Comparison of ENCODE assay signal across 8 mouse cellular contexts in genomic region chr6:113691084-113691462, GRCm38 (mm10). TPM values are rescaled to one million over a fixed set of nuclear protein-coding genes. Genes with fewer than 3 reads are reported as not detected.
DNase-seq lines count a peak whose midpoint lies in the region; ATAC-seq and TF ChIP-seq lines count a peak whose summit lies in the region.

No protein-coding gene starts in this region.

- H3K36me3 ChIP-seq in hindbrain, embryonic 11.5 days (ENCODE audit: control insufficient read depth, insufficient read depth, low read length): no peaks in the 10 kb centered on the region
- H3K36me3 ChIP-seq in hindbrain, postnatal 0 days (ENCODE audit: insufficient read depth, low read length): no peaks in the 10 kb centered on the region
- peaks cover 0 to 55% of the 10 kb centered on the region in 2 experiments; a peak in 2 of 4 replicates for H3K36me3 ChIP-seq in MEL (ENCODE audit: control insufficient read depth in 1 of 2, insufficient read depth in 2 of 2, low read length in 2 of 2)
- no peaks in the 10 kb centered on the region for H3K36me3 ChIP-seq in hindbrain, embryonic 12.5 days
- no peaks in the 10 kb centered on the region for H3K36me3 ChIP-seq in midbrain, embryonic 13.5 days

- no peak overlapping the region for H3K9ac ChIP-seq in hindbrain, embryonic 11.5 days (ENCODE audit: low read depth, low read length)
- no peak overlapping the region for H3K9ac ChIP-seq in hindbrain, postnatal 0 days (replicated peaks; ENCODE audit: low read length)
- H3K9ac ChIP-seq in MEL (ENCODE audit: control insufficient read depth, low read depth, low read length, poor library complexity, severe bottlenecking): peak overlapping the region; percentile 67
- peak overlapping the region; percentile 33; the same call in 1 of the 2 replicates for H3K9ac ChIP-seq in hindbrain, embryonic 12.5 days
- H3K9ac ChIP-seq in midbrain, embryonic 13.5 days (replicated peaks): peak overlapping the region; percentile 48

- TF ChIP-seq EP300 in MEL (IDR thresholded peaks at IDR 0.05; ENCODE audit: low read depth in 1 of 2, low read length in 2 of 2): no peak

- H3K79me2 ChIP-seq in MEL (ENCODE audit: control insufficient read depth, insufficient read depth, low read length, poor library complexity): peaks cover 7% of the 10 kb centered on the region

- TF ChIP-seq RAD21 in MEL (IDR thresholded peaks at IDR 0.05; ENCODE audit: low read depth, low read length): no peak

- H3K9me3 ChIP-seq in hindbrain, embryonic 11.5 days (ENCODE audit: control insufficient read depth, low read length): no peaks in the 10 kb centered on the region
- no peaks in the 10 kb centered on the region for H3K9me3 ChIP-seq in hindbrain, postnatal 0 days (ENCODE audit: low read length)
- H3K9me3 ChIP-seq in MEL (replicated peaks; ENCODE audit: insufficient read depth, low read length): no peaks in the 10 kb centered on the region
- H3K9me3 ChIP-seq in hindbrain, embryonic 12.5 days (replicated peaks): no peaks in the 10 kb centered on the region
- no peaks in the 10 kb centered on the region for H3K9me3 ChIP-seq in midbrain, embryonic 13.5 days

- no peak for TF ChIP-seq POLR2A in MEL (IDR thresholded peaks at IDR 0.05; ENCODE audit: control insufficient read depth in 1 of 2, insufficient read depth in 1 of 2, low read depth in 1 of 2, low read length in 2 of 2, poor library complexity in 1 of 2)

- peak overlapping the region; percentile 70; the same call in 1 of the 2 replicates for H3K27ac ChIP-seq in hindbrain, embryonic 11.5 days (ENCODE audit: low read depth, low read length)
- no peak overlapping the region for H3K27ac ChIP-seq in hindbrain, postnatal 0 days
- peak overlapping the region; percentile 83 for H3K27ac ChIP-seq in MEL (ENCODE audit: control insufficient read depth, low read depth, low read length)
- peak overlapping the region; percentile 75 for H3K27ac ChIP-seq in hindbrain, embryonic 12.5 days
- peak overlapping the region; percentile 26; the same call in 1 of the 2 replicates for H3K27ac ChIP-seq in midbrain, embryonic 13.5 days

- intact Hi-C loops in left cerebral cortex, postnatal 14 days (cut with DNase I): no loop called here

- no peak for ATAC-seq in hindbrain, embryonic 11.5 days (ENCODE audit: low FRiP score)
- ATAC-seq in hindbrain, postnatal 0 days: no peak
- no peak for ATAC-seq in hindbrain, embryonic 12.5 days (ENCODE audit: low FRiP score)
- ATAC-seq in midbrain, embryonic 13.5 days: no peak

- H3K4me1 ChIP-seq in hindbrain, embryonic 11.5 days (replicated peaks; ENCODE audit: control insufficient read depth, insufficient read depth, low read length): peaks cover 7% of the 10 kb centered on the region
- no peaks in the 10 kb centered on the region for H3K4me1 ChIP-seq in hindbrain, postnatal 0 days (ENCODE audit: insufficient read depth, low read length)
- peaks cover 26 to 55% of the 10 kb centered on the region in 2 experiments for H3K4me1 ChIP-seq in MEL (ENCODE audit: control insufficient read depth in 1 of 2, insufficient read depth in 2 of 2, low read length in 2 of 2)
- H3K4me1 ChIP-seq in hindbrain, embryonic 12.5 days: peaks cover 14% of the 10 kb centered on the region
- H3K4me1 ChIP-seq in midbrain, embryonic 13.5 days (replicated peaks): peaks cover 16% of the 10 kb centered on the region

- H3K4me3 ChIP-seq in hindbrain, embryonic 11.5 days (ENCODE audit: low read depth, low read length): no peak overlapping the region
- H3K4me3 ChIP-seq in hindbrain, postnatal 0 days (ENCODE audit: low read length): no peak overlapping the region
- peak overlapping the region; percentile 46 to 49 for H3K4me3 ChIP-seq in MEL (ENCODE audit: control insufficient read depth in 1 of 2, insufficient read depth in 1 of 2, low read depth in 2 of 2, low read length in 2 of 2)
- no peak overlapping the region for H3K4me3 ChIP-seq in hindbrain, embryonic 12.5 days
- H3K4me3 ChIP-seq in midbrain, embryonic 13.5 days (replicated peaks): no peak overlapping the region

- TF ChIP-seq CTCF in hindbrain, postnatal 0 days (IDR thresholded peaks at IDR 0.05; ENCODE audit: low read depth): no peak
- TF ChIP-seq CTCF in MEL (IDR thresholded peaks at IDR 0.05 in 2 of 3, conservative IDR thresholded peaks at IDR 0.05 in 1 of 3; ENCODE audit: control insufficient read depth in 1 of 3, insufficient read depth in 1 of 3, low read depth in 2 of 3, low read length in 3 of 3, poor library complexity in 1 of 3, severe bottlenecking in 1 of 3): no peak

- no peaks in the 10 kb centered on the region for H3K27me3 ChIP-seq in hindbrain, embryonic 11.5 days (ENCODE audit: control insufficient read depth, insufficient read depth, low read length)
- no peaks in the 10 kb centered on the region for H3K27me3 ChIP-seq in hindbrain, postnatal 0 days (ENCODE audit: insufficient read depth, low read length)
- no peaks in the 10 kb centered on the region for H3K27me3 ChIP-seq in MEL (ENCODE audit: control insufficient read depth in 1 of 2, insufficient read depth in 2 of 2, low read length in 2 of 2)
- H3K27me3 ChIP-seq in hindbrain, embryonic 12.5 days: no peaks in the 10 kb centered on the region
- H3K27me3 ChIP-seq in midbrain, embryonic 13.5 days: no peaks in the 10 kb centered on the region

- DNase-seq in hindbrain, embryonic 11.5 days (ENCODE audit: low spot score): no peak
- DNase-seq in hindbrain, postnatal 0 days (ENCODE audit: low spot score): no peak
- peak; percentile 63 for DNase-seq in MEL (ENCODE audit: low read depth, low spot score)
- DNase-seq in layer of hippocampus, adult 9-11 months: no peak
- no peak for DNase-seq in left cerebral cortex, postnatal 14 days (ENCODE audit: low spot score in 2 of 2)
- no peak for DNase-seq in thymus, postnatal 4 days

- 90% methylated on average over 4 of the region's 4 CpGs for WGBS in hindbrain, embryonic 11.5 days
- WGBS in hindbrain, postnatal 0 days: 89% methylated on average over 4 of the region's 4 CpGs
- 83% methylated on average over 4 of the region's 4 CpGs for WGBS in hindbrain, embryonic 12.5 days
- 85% methylated on average over 4 of the region's 4 CpGs for WGBS in midbrain, embryonic 13.5 days

- H3K4me2 ChIP-seq in hindbrain, embryonic 11.5 days (replicated peaks; ENCODE audit: low read depth, low read length): peak overlapping the region; percentile 12; the same call in 1 of the 2 replicates
- H3K4me2 ChIP-seq in hindbrain, postnatal 0 days (ENCODE audit: low read depth, low read length): no peak overlapping the region
- peak overlapping the region; percentile 36 for H3K4me2 ChIP-seq in hindbrain, embryonic 12.5 days (replicated peaks)
- peak overlapping the region; percentile 27; the same call in 1 of the 2 replicates for H3K4me2 ChIP-seq in midbrain, embryonic 13.5 days (replicated peaks)

TF ChIP-seq in MEL, 35 proteins besides CTCF, POLR2A, EP300 and RAD21 (continues in another document):
- 0 out of 2 replicates have a peak, but pooled peaks have one; percentile 9 for TF ChIP-seq SIN3A (IDR thresholded peaks at IDR 0.05; ENCODE audit: low read length)
- no peak for TF ChIP-seq ELF1 (IDR thresholded peaks at IDR 0.05; ENCODE audit: low read depth, low read length)

RNA-seq across cellular contexts. Expression of gene Tatdn2, which starts 5.8 kb away (rescaled TPM):
- polyA plus RNA-seq in hindbrain, embryonic 11.5 days (2014; fragmentation: Nextera tagmentation; extraction: Ambion mirVana): 1.1 and 1.2 TPM in 2 replicates
- 52.2 and 55.5 TPM in 2 replicates for total RNA-seq in hindbrain, postnatal 0 days (2014; rRNA removed)
- polyA plus RNA-seq in hindbrain, postnatal 0 days (2015; fragmentation: Nextera tagmentation; extraction: Ambion mirVana): 0.89 and 1.6 TPM in 2 replicates
- 111 and 136 TPM in 2 replicates for total RNA-seq in MEL (2012; rRNA removed)
- polyA plus RNA-seq in MEL (2012; ENCODE audit: insufficient read depth in 1 of 2, insufficient read length in 2 of 2, low read depth in 1 of 2, low replicate concordance in 2 of 2, missing spikeins in 1 of 2): 100 to 1,000 TPM; 102 to 121 TPM
- 0.81 and 1.0 TPM in 2 replicates for polyA plus RNA-seq in hindbrain, embryonic 12.5 days (2016; fragmentation: Nextera tagmentation; extraction: Ambion mirVana)
- polyA plus RNA-seq in midbrain, embryonic 13.5 days (2015; fragmentation: Nextera tagmentation; extraction: Ambion mirVana): 0.93 and 1.0 TPM in 2 replicates
- 10 to 100 TPM; 70.4 to 71.4 TPM for total RNA-seq in left cerebral cortex, postnatal 14 days (2021)

RNA-seq across cellular contexts. Expression of gene Ghrl, which starts 28.6 kb away (rescaled TPM):
- polyA plus RNA-seq in hindbrain, embryonic 11.5 days (2014; fragmentation: Nextera tagmentation; extraction: Ambion mirVana): 0.46 and 0.51 TPM in 2 replicates
- total RNA-seq in hindbrain, postnatal 0 days (2014; rRNA removed): not detected in 2 replicates
- 0.28 and 0.51 TPM in 2 replicates for polyA plus RNA-seq in hindbrain, postnatal 0 days (2015; fragmentation: Nextera tagmentation; extraction: Ambion mirVana)
- 0.26 and 0.81 TPM in 2 replicates for total RNA-seq in MEL (2012; rRNA removed)
- polyA plus RNA-seq in MEL (2012; ENCODE audit: insufficient read depth in 1 of 2, insufficient read length in 2 of 2, low read depth in 1 of 2, low replicate concordance in 2 of 2, missing spikeins in 1 of 2): 1 to 10 TPM in 1 of 2 experiments, not detected in 1; 2.8 TPM
- 0.49 and 0.99 TPM in 2 replicates for polyA plus RNA-seq in hindbrain, embryonic 12.5 days (2016; fragmentation: Nextera tagmentation; extraction: Ambion mirVana)
- 0.70 and 1.8 TPM in 2 replicates for polyA plus RNA-seq in midbrain, embryonic 13.5 days (2015; fragmentation: Nextera tagmentation; extraction: Ambion mirVana)
- not detected for total RNA-seq in left cerebral cortex, postnatal 14 days (2021)

RNA-seq across cellular contexts. Expression of gene Sec13, which starts 49.5 kb away (rescaled TPM):
- 273 and 287 TPM in 2 replicates for polyA plus RNA-seq in hindbrain, embryonic 11.5 days (2014; fragmentation: Nextera tagmentation; extraction: Ambion mirVana)
- total RNA-seq in hindbrain, postnatal 0 days (2014; rRNA removed): 129 and 141 TPM in 2 replicates
- 171 and 174 TPM in 2 replicates for polyA plus RNA-seq in hindbrain, postnatal 0 days (2015; fragmentation: Nextera tagmentation; extraction: Ambion mirVana)
- total RNA-seq in MEL (2012; rRNA removed): 269 and 277 TPM in 2 replicates
- polyA plus RNA-seq in MEL (2012; ENCODE audit: insufficient read depth in 1 of 2, insufficient read length in 2 of 2, low read depth in 1 of 2, low replicate concordance in 2 of 2, missing spikeins in 1 of 2): 100 to 1,000 TPM; 182 to 209 TPM
- 235 and 238 TPM in 2 replicates for polyA plus RNA-seq in hindbrain, embryonic 12.5 days (2016; fragmentation: Nextera tagmentation; extraction: Ambion mirVana)
- 229 and 232 TPM in 2 replicates for polyA plus RNA-seq in midbrain, embryonic 13.5 days (2015; fragmentation: Nextera tagmentation; extraction: Ambion mirVana)
- 10 to 100 TPM; 75.4 to 78.0 TPM for total RNA-seq in left cerebral cortex, postnatal 14 days (2021)

RNA-seq across cellular contexts. Expression of gene Irak2, which starts 52.8 kb away (rescaled TPM):
- 1.6 and 1.9 TPM in 2 replicates for polyA plus RNA-seq in hindbrain, embryonic 11.5 days (2014; fragmentation: Nextera tagmentation; extraction: Ambion mirVana)
- total RNA-seq in hindbrain, postnatal 0 days (2014; rRNA removed): 12.1 and 13.9 TPM in 2 replicates
- 4.6 and 4.8 TPM in 2 replicates for polyA plus RNA-seq in hindbrain, postnatal 0 days (2015; fragmentation: Nextera tagmentation; extraction: Ambion mirVana)
- 5.2 TPM in 2 replicates for total RNA-seq in MEL (2012; rRNA removed)
- polyA plus RNA-seq in MEL (2012; ENCODE audit: insufficient read depth in 1 of 2, insufficient read length in 2 of 2, low read depth in 1 of 2, low replicate concordance in 2 of 2, missing spikeins in 1 of 2): 1 to 10 TPM in 1 of 2 experiments, not detected in 1; 6.8 TPM
- polyA plus RNA-seq in hindbrain, embryonic 12.5 days (2016; fragmentation: Nextera tagmentation; extraction: Ambion mirVana): 3.2 and 3.4 TPM in 2 replicates
- polyA plus RNA-seq in midbrain, embryonic 13.5 days (2015; fragmentation: Nextera tagmentation; extraction: Ambion mirVana): 0.99 and 1.3 TPM in 2 replicates
- total RNA-seq in left cerebral cortex, postnatal 14 days (2021): 10 to 100 TPM; 19.5 to 23.5 TPM

Comparison
In these comparisons a context has a peak if more than half of its experiments do, and no peak if none do; other contexts are left out.
1. H3K9ac ChIP-seq: peak in MEL (single experiment), hindbrain, embryonic 12.5 days (single experiment) and midbrain, embryonic 13.5 days (single experiment); none in hindbrain, embryonic 11.5 days (single experiment) and hindbrain, postnatal 0 days (single experiment).
2. H3K4me3 ChIP-seq: peak in MEL (2 of 2); none in hindbrain, embryonic 11.5 days (single experiment), hindbrain, postnatal 0 days (single experiment), hindbrain, embryonic 12.5 days (single experiment) and midbrain, embryonic 13.5 days (single experiment).
3. RNA of gene Tatdn2, which starts 5.8 kb away (polyA plus RNA-seq): 102 to 121 TPM in MEL; 0.89 to 1.6 TPM in hindbrain, postnatal 0 days, 1.1 to 1.2 TPM in hindbrain, embryonic 11.5 days, 0.93 to 1.0 TPM in midbrain, embryonic 13.5 days and 0.81 to 1.0 TPM in hindbrain, embryonic 12.5 days; every median in the first group is over 10 times any median in the second.